Mouse (Mus musculus): Measurements from ENCODE around the gene Gm45753. TPM values are rescaled to one million over a fixed set of nuclear protein-coding genes. Genes with fewer than 3 reads are reported as not detected.

Gene Gm45753
- polyA plus RNA-seq, 1 experiment from 2014 or later: not detected

Other genes starting within 250 kb of the Gm45753 start
- 0.13 TPM in 1 of 2 replicates, not detected in the other for gene Mtnr1a, start 239.3 kb downstream of the Gm45753 start, polyA plus RNA-seq (2015; fragmentation: Nextera tagmentation; extraction: Ambion mirVana)
- not detected in 2 replicates for gene F11, start 46.4 kb downstream of the Gm45753 start, polyA plus RNA-seq (2015; fragmentation: Nextera tagmentation; extraction: Ambion mirVana)
- gene Klkb1, start 13.6 kb downstream of the Gm45753 start, polyA plus RNA-seq (2015; fragmentation: Nextera tagmentation; extraction: Ambion mirVana): not detected in 2 replicates
- gene Cyp4v3, start 24.8 kb upstream of the Gm45753 start, polyA plus RNA-seq (2015; fragmentation: Nextera tagmentation; extraction: Ambion mirVana): 1.8 and 2.0 TPM in 2 replicates
- 1.1 and 1.3 TPM in 2 replicates for gene Fam149a, start 73.8 kb upstream of the Gm45753 start, polyA plus RNA-seq (2015; fragmentation: Nextera tagmentation; extraction: Ambion mirVana)
- gene Tlr3, start 102.6 kb upstream of the Gm45753 start, polyA plus RNA-seq (2015; fragmentation: Nextera tagmentation; extraction: Ambion mirVana): 1.5 and 1.8 TPM in 2 replicates
- gene Sorbs2, start 199.3 kb upstream of the Gm45753 start, polyA plus RNA-seq (2015; fragmentation: Nextera tagmentation; extraction: Ambion mirVana): 1.4 and 2.1 TPM in 2 replicates

All from thymus, postnatal 0 days (tissue).